ENCODE assay signal across 15 mouse cellular contexts in the genomic region with DNA sequence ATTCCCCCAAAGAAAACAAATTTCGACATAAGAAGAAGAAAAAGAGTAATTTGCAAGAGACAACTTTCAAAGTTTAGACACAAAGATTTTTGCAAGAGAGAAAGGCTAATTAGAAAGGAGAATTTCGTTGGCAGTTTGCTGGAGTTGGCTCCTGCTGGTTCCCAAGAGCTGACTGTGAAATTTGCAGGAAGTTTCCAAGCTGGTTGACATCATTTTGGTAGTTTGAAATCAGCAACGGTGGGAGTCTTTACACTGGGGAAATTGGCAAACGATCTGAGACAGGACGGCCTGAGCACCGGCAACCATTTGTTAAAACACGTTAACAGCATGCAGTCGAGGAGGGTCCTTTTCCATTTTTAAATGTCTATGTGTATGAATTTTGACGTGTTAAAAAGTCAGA.
DNase-seq lines count a peak whose midpoint lies in the region; ATAC-seq lines count a peak whose summit lies in the region.
"Had no signal": no experiment of that assay in that cellular context is flagged by ENCODE, and none has a peak within 500 bp of the region (broad histone marks: within the 10 kb centered on the region; RNA-seq: fewer than 3 reads in every experiment).

No protein-coding gene starts in this region.

- no peak overlapping the region for H3K4me3 ChIP-seq in embryonic facial prominence, embryonic 14.5 days (ENCODE audit: low read depth, low read length)
- H3K4me3 ChIP-seq in embryonic facial prominence, embryonic 10.5 days: no peak overlapping the region
- H3K4me3 ChIP-seq: liver, embryonic 13.5 days; midbrain, embryonic 15.5 days had no signal

- intact Hi-C loops in left cerebral cortex, postnatal 25 days (cut with DNase I): no loop called here

- no peaks in the 10 kb centered on the region for H3K36me3 ChIP-seq in embryonic facial prominence, embryonic 14.5 days (ENCODE audit: control insufficient read depth, insufficient read depth, low read length)
- no peaks in the 10 kb centered on the region for H3K36me3 ChIP-seq in embryonic facial prominence, embryonic 10.5 days (replicated peaks)
- H3K36me3 ChIP-seq: liver, embryonic 13.5 days; midbrain, embryonic 15.5 days had no signal

- 48% methylated on average over 9 of the region's 9 CpGs for WGBS in embryonic facial prominence, embryonic 14.5 days
- 73% methylated on average over 9 of the region's 9 CpGs for WGBS in embryonic facial prominence, embryonic 10.5 days

- no peak overlapping the region for H3K4me2 ChIP-seq in embryonic facial prominence, embryonic 14.5 days (ENCODE audit: low read depth, low read length)
- H3K4me2 ChIP-seq: liver, embryonic 13.5 days; midbrain, embryonic 15.5 days had no signal

- H3K9ac ChIP-seq in embryonic facial prominence, embryonic 14.5 days (ENCODE audit: low read depth, low read length): no peak overlapping the region
- H3K9ac ChIP-seq: liver, embryonic 13.5 days; midbrain, embryonic 15.5 days had no signal

- H3K27me3 ChIP-seq in embryonic facial prominence, embryonic 14.5 days (replicated peaks; ENCODE audit: control insufficient read depth, insufficient read depth, low read length): no peaks in the 10 kb centered on the region
- H3K27me3 ChIP-seq in embryonic facial prominence, embryonic 10.5 days (replicated peaks; ENCODE audit: low read depth, poor library complexity, severe bottlenecking): no peaks in the 10 kb centered on the region
- H3K27me3 ChIP-seq: liver, embryonic 13.5 days; midbrain, embryonic 15.5 days had no signal

- peak; percentile 66 for DNase-seq in embryonic facial prominence, embryonic 14.5 days (ENCODE audit: low spot score)
- DNase-seq in embryonic facial prominence, embryonic 10.5 days (ENCODE audit: low spot score): no peak
- DNase-seq in heart, adult 8-10 months (ENCODE audit: low spot score): peak; percentile 16
- DNase-seq in heart, postnatal 4 days: no peak
- DNase-seq in left cerebral cortex, postnatal 25 days (ENCODE audit: low spot score in 2 of 2): peak; percentile 17 to 69
- no peak for DNase-seq in left cerebral cortex, adult 8-10 months (ENCODE audit: low spot score in 2 of 2)
- peak; percentile 19 to 21 for DNase-seq in layer of hippocampus, adult 8-10 months (ENCODE audit: low spot score in 2 of 2)
- no peak for DNase-seq in testis, postnatal 14 days (ENCODE audit: low spot score)
- DNase-seq: cerebellum, postnatal 14 days; heart, adult 11 months; kidney, adult 9 months; liver, embryonic 13.5 days had no signal

- 0 out of 2 replicates have a peak overlapping the region, but pooled peaks have one; percentile 17 for H3K27ac ChIP-seq in embryonic facial prominence, embryonic 14.5 days (replicated peaks; ENCODE audit: low read depth, low read length)
- no peak overlapping the region for H3K27ac ChIP-seq in embryonic facial prominence, embryonic 10.5 days (replicated peaks)
- H3K27ac ChIP-seq: liver, embryonic 13.5 days; macrophage; midbrain, embryonic 15.5 days had no signal

- no peaks in the 10 kb centered on the region; the same call in 1 of the 2 replicates for H3K4me1 ChIP-seq in embryonic facial prominence, embryonic 14.5 days (ENCODE audit: control insufficient read depth, insufficient read depth, low read length)
- peaks cover 5% of the 10 kb centered on the region; the same call in 1 of the 2 replicates for H3K4me1 ChIP-seq in embryonic facial prominence, embryonic 10.5 days

- H3K9me3 ChIP-seq in embryonic facial prominence, embryonic 14.5 days (ENCODE audit: control insufficient read depth, low read length): no peaks in the 10 kb centered on the region
- no peaks in the 10 kb centered on the region for H3K9me3 ChIP-seq in embryonic facial prominence, embryonic 10.5 days
- H3K9me3 ChIP-seq: liver, embryonic 13.5 days; midbrain, embryonic 15.5 days had no signal

- ATAC-seq in embryonic facial prominence, embryonic 14.5 days (ENCODE audit: low read depth): no peak
- ATAC-seq: midbrain, embryonic 15.5 days; Patski had no signal

Comparison
In these comparisons a context has a peak if more than half of its experiments do, and no peak if none do; other contexts are left out.
1. DNase-seq: peak in embryonic facial prominence, embryonic 14.5 days (single experiment), heart, adult 8-10 months (single experiment), left cerebral cortex, postnatal 25 days (2 of 2) and layer of hippocampus, adult 8-10 months (2 of 2); none in embryonic facial prominence, embryonic 10.5 days (single experiment), heart, postnatal 4 days (single experiment), left cerebral cortex, adult 8-10 months (0 of 2) and testis, postnatal 14 days (single experiment).